Mouse (Mus musculus): Measurements from ENCODE around the gene Rabggta.
A peak's percentile ranks its signal among the peaks of the same experiment; 100 is the strongest.

Rabggta gene

DNA sequence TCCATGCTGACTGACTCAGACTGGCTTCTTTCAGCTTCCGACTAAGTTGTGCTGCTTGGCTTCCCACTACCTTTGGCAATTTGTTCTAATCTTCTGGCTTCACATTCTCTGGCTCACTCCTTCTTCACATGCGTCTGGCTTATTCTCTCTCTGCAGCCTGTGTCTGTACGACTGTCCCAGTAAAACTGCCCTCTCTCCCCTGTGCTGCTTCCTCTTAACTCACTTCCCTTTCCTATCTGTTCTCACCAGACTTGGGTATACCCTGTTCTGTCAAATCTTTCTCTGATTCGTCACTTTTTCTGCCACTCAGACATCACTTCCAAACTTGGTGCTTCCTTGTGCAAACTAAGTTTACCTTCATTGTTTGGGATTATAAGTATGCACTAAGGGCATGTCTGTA, 24.8 kb downstream of the Rabggta start:
- no peak for DNase-seq (ENCODE audit: low read depth, low spot score)

DNA sequence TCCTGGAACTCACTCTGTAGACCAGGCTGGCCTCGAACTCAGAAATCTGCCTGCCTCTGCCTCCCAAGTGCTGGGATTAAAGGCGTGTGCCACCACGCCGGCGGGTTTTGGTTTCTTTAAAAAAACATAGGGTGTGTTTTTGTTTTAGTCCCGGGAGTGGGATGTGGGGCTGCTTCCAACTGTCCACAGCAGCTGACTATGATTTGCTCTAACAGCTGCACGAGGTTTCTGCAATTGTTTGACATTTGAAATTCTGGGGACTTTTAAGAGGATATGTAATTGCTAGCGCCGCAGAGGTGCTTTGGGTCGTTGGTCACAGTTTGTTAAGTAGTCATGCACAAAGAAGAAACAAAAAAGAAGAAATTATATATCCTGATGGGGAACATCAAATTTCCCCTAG, 32.6 kb downstream of the Rabggta start:
- no peak for DNase-seq (ENCODE audit: low read depth, low spot score)

DNA sequence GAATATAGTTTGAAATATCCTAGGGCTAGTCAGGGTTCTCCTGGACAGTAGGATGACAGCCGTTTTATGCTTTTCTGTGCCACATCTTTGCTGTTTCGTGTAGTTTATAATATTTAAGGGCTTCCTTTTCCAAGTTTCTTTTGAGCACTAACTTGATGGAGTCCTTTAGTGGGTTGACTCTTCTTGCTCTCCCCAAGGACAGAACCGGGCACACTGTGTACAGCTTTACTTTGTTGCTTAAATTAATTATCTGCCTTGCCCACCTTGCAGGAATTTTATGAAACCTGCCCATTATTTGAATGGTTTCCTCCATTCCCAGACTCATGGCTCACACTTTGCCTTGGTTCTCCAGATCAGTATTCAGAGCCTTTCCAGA, 40.0 kb downstream of the Rabggta start:
- DNase-seq (ENCODE audit: low read depth, low spot score), result no peak

GRCm38 (mm10) chr14:55681160-55682117, 40.6 kb downstream of the Rabggta start, which contains the start of gene Tinf2:
Gene Tinf2, minus strand, starts transcription at chr14:55681820.
- DNase-seq (ENCODE audit: low read depth, low spot score), result peak; percentile 92

DNA sequence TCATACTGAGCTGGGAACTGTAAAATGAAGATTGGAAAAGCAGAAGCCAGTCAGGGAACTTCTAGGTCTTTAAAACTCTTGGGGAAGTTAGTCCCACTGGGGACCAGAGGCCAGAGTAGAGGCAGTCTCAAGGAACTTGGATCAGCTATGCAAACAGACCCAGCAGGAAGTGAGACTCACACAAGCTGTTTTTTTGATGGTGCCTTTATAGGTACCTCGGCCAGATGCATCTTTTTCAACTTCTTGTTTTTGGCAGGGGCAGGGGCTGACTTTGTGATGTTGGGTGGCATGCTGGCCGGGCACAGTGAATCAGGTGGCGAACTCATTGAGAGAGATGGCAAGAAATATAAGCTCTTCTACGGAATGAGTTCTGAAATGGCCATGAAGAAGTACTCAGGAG, 44.4 kb downstream of the Rabggta start:
- DNase-seq (ENCODE audit: low read depth, low spot score), result no peak

- DNase-seq (ENCODE audit: low read depth, low spot score), result no peak
These were observed 49.4 kb downstream of the Rabggta start for GRCm38 (mm10) chr14:55672741-55673060.

DNA sequence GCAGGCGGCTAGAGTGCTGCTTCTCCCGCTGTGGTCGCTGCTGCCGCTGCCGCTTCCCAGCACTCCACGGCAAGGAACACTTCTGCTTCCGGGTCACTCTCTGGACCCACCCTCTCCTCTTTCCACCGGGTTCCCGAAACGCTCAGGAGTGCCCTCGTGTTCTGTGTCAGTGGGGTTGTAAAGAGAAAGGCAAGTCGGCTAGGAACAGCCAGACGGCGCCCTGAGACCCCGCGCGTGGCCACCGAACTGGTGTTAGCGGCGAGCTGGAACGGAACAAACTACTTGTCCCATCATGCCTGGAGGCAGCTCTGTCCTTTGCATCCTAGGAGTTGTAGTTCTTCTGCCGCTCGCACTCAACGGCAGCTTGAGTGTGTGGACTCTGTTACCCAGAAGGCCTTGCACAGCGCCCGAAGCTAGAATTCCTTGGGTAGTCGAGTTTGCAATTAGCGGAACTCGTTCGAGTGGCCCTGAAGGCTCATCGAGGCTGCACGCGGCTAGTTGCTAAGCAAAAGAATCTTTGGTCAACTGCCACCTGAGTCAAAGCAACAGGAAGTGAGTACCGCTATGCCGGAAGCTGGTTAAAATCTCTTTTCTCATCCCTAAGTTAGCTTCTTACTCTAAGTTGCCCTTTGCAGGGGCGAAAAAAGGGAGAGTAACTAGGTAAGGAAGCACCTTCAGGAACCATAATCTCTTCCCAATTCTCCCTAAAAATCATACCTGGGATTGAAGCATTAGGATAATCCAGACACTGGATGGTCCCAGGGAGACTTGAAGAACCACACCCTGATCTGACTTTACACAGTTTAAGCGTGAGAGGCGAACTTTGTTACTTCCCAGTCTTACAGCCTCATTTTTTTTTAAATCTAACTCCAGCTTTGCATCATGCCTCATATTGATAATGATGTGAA, 50.0 kb downstream of the Rabggta start, which contains the start of the genes Gmpr2 and Nedd8:
Gene Gmpr2, plus strand, starts transcription at position 109 of the 908 bp plus-strand sequence.
Gene Nedd8, minus strand, starts transcription at position 292 of the 908 bp plus-strand sequence.
- peak; percentile 97 for DNase-seq (ENCODE audit: low read depth, low spot score)

DNA sequence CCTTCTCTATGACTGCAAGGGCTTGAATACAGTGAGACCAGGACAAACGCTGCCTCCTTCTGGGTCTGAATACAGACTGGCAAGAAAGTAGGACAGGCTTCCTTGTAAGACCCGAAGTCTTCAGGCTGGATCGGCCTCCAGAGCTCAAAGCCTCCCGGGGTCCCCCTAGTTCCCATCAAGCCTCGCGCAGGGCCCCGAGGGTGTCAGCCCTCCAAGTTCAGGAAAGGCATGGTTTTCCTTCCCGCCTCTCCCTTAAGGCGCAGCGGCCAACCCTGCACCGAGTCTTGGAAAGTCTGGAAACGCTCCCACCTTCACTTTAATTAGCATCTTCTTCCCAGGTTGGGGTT, 50.6 kb downstream of the Rabggta start:
- no peak for DNase-seq (ENCODE audit: low read depth, low spot score)
